Mouse (Mus musculus): Measurements from ENCODE around the gene Gm3854. TPM values are rescaled to one million over a fixed set of nuclear protein-coding genes. Genes with fewer than 3 reads are reported as not detected.

Gene Gm3854
- total RNA-seq, 2 experiments from 2014 or later: 0.14 to 0.27 TPM

DNA sequence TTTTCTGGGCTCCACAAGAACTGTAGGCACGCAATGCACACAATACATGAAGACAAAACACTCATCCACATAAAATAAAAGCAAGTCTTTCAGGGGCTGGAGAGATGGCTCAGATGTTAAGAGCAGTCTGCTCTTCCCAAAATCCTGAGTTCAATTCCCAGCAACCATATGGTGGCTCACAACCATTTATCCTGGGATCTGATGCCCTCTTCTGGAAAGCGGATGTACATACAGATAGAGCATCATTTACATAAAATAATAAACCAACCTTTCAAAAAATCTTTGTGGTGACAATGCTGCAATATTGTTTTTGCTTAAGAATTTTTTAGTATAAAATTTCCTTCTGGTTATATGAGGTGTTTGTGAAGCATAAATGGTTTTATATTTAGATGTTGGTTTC lies 37.9 kb downstream of the Gm3854 start:
- intact Hi-C loops (cut with DNase I): loop anchor here (2.0 kb wide), 1 partner anchor 17 kb away; no protein-coding TSS in a partner anchor
- no peak for DNase-seq

DNA sequence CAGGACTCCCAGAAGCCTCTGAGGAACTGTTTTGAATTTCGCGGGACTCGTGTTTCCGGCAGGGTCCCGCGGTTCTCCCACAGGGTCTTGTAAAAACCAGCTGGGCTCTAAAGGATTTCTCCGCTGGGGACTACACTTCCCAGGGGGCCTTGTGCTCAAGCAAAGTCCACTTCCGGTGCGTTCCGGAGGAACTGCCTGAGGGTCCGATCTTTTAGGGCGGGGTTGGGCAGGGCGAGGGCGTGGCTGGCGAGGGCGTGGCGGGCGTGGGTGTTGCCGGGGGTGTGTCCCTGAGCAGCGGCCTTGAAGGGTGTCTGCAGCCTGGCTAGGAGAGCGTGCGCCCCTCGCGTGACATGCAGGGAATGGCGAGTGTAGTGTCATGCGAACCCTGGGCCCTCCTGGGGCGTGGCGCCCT lies 39.5 kb downstream of the Gm3854 start, which contains the start of gene Zfp28:
TSS of gene Zfp28 (plus strand) at position 252 of the 412 bp plus-strand sequence.
- DNase-seq: peak; percentile 96
- intact Hi-C loops (cut with DNase I): no loop called here

DNA sequence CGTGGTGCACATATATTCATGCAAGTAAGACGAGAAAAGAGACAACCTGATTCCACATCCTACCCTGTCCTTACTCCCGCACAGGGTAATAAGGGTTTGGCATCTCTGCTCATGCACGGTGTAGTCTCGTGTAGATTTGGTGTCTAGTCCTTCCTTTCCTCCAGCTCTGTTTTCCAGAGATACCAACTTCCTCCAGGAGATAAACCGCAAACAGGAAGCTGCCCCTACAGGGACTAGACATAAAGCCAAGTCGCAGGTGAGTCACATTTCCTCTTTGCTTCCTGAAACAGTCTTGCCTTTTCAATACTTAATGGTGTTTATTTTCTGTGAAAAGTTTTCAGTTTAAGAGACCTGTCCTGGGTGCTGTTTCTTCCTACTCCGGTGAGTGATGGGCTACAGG lies 40.5 kb downstream of the Gm3854 start:
- no peak for DNase-seq
- intact Hi-C loops (cut with DNase I): no loop called here

DNA sequence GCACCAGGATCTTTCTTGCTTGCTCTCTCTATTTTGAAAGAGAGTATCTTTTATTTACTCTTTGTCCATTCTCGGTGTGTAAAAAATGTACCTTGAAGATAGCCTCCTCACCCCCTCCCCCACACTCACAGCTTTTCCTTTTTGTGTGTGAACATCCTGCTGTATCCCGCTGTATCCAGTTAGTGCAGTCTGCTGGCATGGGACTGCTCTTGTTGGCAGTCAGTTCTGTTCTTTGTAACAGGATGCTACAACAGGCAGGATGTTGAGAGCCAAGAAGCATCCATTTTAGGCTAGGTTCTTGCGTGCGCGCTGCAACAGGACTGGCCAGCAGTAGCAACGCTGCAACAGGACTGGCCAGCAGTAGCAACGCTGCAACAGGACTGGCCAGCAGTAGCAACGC lies 43.4 kb downstream of the Gm3854 start:
- DNase-seq: peak; percentile 56 to 59
- intact Hi-C loops (cut with DNase I): no loop called here

DNA sequence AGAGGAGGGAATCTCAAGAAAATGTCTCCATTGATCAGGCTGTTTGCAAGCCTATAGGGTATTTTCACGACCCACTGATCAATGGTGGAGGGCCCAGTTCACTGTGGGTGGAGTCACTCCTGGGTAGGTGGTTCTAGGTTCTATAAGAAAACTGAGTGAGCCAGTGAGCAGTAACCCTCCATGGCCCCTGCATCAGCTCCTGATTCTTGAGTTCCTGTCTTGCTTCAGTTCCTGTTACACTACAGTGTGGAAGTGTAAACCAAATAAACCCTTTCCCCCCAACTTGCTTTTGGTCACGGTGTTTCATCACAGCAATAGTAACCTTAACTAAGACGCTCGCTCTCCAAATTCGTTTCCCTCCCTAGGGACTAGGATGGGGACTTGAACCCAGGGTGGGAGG lies 45.4 kb downstream of the Gm3854 start:
- intact Hi-C loops (cut with DNase I): no loop called here
- DNase-seq: no peak

DNA sequence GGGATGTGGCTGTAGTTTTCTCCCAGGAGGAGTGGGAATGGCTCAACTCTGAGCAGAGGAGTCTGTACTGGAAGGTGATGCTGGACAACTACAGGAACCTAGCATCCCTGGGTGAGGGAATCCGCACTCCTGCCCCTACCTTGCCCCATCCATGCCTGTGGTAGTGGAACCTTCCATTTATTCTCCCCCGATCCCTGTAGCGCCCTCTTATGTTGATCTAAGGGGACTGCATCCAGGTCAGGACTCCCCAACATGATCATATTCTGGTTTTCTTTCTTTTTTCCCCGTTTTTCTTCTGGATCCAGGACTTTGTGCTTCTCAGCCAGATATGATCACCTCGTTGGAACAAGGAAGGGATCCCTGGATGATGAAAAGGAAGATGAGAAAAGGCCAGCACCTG lies 45.9 kb downstream of the Gm3854 start:
- intact Hi-C loops (cut with DNase I): no loop called here
- DNase-seq: no peak

DNA sequence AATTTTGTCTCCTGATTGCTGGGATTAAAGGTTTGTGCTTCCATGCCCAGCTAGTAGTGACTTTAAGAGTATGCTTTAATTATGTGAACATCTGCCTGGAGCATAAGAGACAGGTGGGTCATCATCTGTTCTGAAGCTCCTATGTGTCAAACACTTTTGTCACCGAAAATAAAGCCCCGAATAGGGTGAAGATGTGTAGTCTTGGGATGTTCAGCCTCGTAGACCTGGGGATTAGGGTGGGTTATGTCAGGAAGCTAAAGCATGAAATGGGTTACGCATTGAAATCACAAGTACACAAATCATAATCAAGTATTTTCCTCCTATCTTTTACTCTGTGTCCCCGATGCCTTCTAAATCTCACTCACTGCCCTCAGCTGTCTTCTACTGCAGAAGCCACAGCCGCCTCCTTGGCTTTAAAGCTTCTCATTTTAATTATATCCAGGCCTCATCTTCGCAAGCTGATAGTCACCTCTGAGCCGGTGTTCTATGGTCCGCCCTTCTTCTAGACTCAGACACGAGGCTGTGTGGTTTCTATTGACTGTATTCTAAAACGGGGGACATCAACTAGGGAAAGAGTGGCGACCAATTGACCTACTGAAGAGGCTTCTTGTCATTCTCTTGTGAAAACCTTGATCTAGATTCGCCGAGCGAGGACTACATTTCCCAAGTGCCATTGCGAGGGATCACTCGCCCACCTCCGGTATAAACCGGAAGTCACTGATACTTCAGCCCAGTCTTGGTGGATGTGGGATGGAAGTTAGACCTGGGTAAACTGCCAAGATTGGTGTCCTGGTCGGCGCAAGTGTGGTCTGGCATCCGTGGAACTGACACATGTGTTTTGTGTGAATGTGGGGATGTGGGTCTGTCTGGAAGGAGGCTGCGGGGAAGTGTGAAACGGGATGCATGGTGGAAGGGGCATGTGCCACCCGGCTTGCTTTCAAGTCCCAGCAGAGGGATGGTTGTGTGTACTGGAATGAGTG lies 54.7 kb downstream of the Gm3854 start, which contains the start of gene Smim17:
TSS of gene Smim17 (plus strand) at position 720 of the 980 bp plus-strand sequence.
- intact Hi-C loops (cut with DNase I): no loop called here
- peak; percentile 46 to 58 for DNase-seq

Other genes with a start within 250 kb of the Gm3854 start
- 10 to 100 TPM; 44.2 to 48.6 TPM for gene Zfp787, start 187.8 kb upstream of the Gm3854 start, total RNA-seq (2021)
- 10 to 100 TPM; 11.8 to 13.8 TPM for gene Zfp444, start 171.5 kb upstream of the Gm3854 start, total RNA-seq (2021)
- not detected for gene Galp, start 146.7 kb upstream of the Gm3854 start, total RNA-seq (2021)
- not detected for gene Zscan5b, start 121.5 kb upstream of the Gm3854 start, total RNA-seq (2021)
- not detected for gene Epp13, start 91.0 kb upstream of the Gm3854 start, total RNA-seq (2021)
- gene Zfp667, start 57.2 kb upstream of the Gm3854 start, total RNA-seq (2021): 1 to 10 TPM; 2.1 to 2.4 TPM
- gene Zfp583, start 12.5 kb upstream of the Gm3854 start, total RNA-seq (2021): 1 to 10 TPM; 1.5 to 1.9 TPM
- 1 to 10 TPM; 1.3 to 2.4 TPM for gene Zfp78, start 19.5 kb downstream of the Gm3854 start, total RNA-seq (2021)
- 1 to 10 TPM; 4.3 to 4.5 TPM for gene Zfp28, start 39.5 kb downstream of the Gm3854 start, total RNA-seq (2021)
- gene Smim17, start 55.0 kb downstream of the Gm3854 start, total RNA-seq (2021): not detected
- gene Gm20715, start 66.5 kb downstream of the Gm3854 start, total RNA-seq (2021): not detected
- not detected for gene Olfr1344, start 94.9 kb downstream of the Gm3854 start, total RNA-seq (2021)
- not detected for gene Olfr1336, start 112.4 kb downstream of the Gm3854 start, total RNA-seq (2021)
- not detected for gene Olfr1346, start 123.3 kb downstream of the Gm3854 start, total RNA-seq (2021)
- not detected for gene Olfr5, start 143.2 kb downstream of the Gm3854 start, total RNA-seq (2021)
- not detected for gene Olfr1347, start 156.0 kb downstream of the Gm3854 start, total RNA-seq (2021)
- not detected for gene Olfr1348, start 165.0 kb downstream of the Gm3854 start, total RNA-seq (2021)
- gene Olfr1349, start 179.2 kb downstream of the Gm3854 start, total RNA-seq (2021): not detected
- gene Olfr1350, start 221.1 kb downstream of the Gm3854 start, total RNA-seq (2021): not detected